Mouse (Mus musculus) kidney, adult 2 months (tissue): ENCODE measurements around the gene Rbck1.

Source experiments
- CTCF ChIP-seq: fragments of 200-500 bp; conservative IDR thresholded peaks from 2 replicates; pipeline ENCODE4 v1.5.1; 2011; ENCODE audit warnings: low read depth, mild to moderate bottlenecking, control low read depth, low read length, moderate library complexity, mixed read lengths; ENCODE audit not compliant: insufficient read depth, insufficient read length
- POLR2A ChIP-seq: fragments of 200-500 bp; IDR thresholded peaks from one replicate; pipeline ENCODE4 v1.6.1; 2011; ENCODE audit warnings: low read depth, low read length, control low read depth

GRCm38 (mm10) chr2:152288046-152288445, 44.4 kb downstream of the Rbck1 start:
- no peak for TF ChIP-seq POLR2A
- TF ChIP-seq CTCF = no peak
